Mouse (Mus musculus) heart, embryonic 14.5 days (tissue): ENCODE results near the gene Kmt2d. TPM values are rescaled to one million over a fixed set of nuclear protein-coding genes. Genes with fewer than 3 reads are reported as not detected.
"Not testable (repeated sequence)": the region's sequence is repeated elsewhere in the genome, so short reads cannot be mapped to it uniquely, and the experiment has no call there.

Experiments
- ATAC-seq: fragments of 200-750 bp; cut with Nextera tagmentation; 2 replicates; pipeline ENCODE4 v1.8.0; 2017; ENCODE audit warnings: low read depth, moderate TSS enrichment; ENCODE audit not compliant: insufficient number of reproducible peaks, insufficient read depth, low FRiP score
- H3K27ac ChIP-seq, 2 experiments: fragments of 200-500 bp in 1 of 2; fragments of 300-500 bp in 1 of 2; sonication (generic) in 1 of 2; replicated peaks in 1 of 2; 2 replicates each; pipeline ENCODE4 v1.5.1; 2012 to 2014; ENCODE audit warnings: low read depth in 2 of 2, low read length in 2 of 2, control low read depth in 1 of 2, mild to moderate bottlenecking in 1 of 2, mixed read lengths in 1 of 2; ENCODE audit not compliant: control insufficient read depth in 1 of 2, insufficient read depth in 1 of 2
- H3K27me3 ChIP-seq: fragments of 300-500 bp; sonication (generic); 2 replicates; pipeline ENCODE4 v1.6.1; 2014; ENCODE audit warnings: mild to moderate bottlenecking, low read length, control low read depth; ENCODE audit not compliant: control insufficient read depth, insufficient read depth
- H3K36me3 ChIP-seq: fragments of 300-500 bp; sonication (generic); 2 replicates; pipeline ENCODE4 v1.6.1; 2014; ENCODE audit warnings: mild to moderate bottlenecking, control low read depth, low read length, mixed read lengths; ENCODE audit not compliant: control insufficient read depth, insufficient read depth
- H3K4me1 ChIP-seq, 2 experiments: fragments of 200-500 bp in 1 of 2; fragments of 300-500 bp in 1 of 2; sonication (generic) in 1 of 2; 2 replicates each; pipeline ENCODE4 v1.6.1; 2012 to 2014; ENCODE audit warnings: low read length in 2 of 2, control low read depth in 1 of 2, mixed read lengths in 1 of 2; ENCODE audit not compliant: control insufficient read depth in 2 of 2, insufficient read depth in 2 of 2
- H3K4me2 ChIP-seq: fragments of 300-500 bp; sonication (generic); 2 replicates; pipeline ENCODE4 v1.6.1; 2014; ENCODE audit warnings: mild to moderate bottlenecking, low read length
- H3K4me3 ChIP-seq, 2 experiments: fragments of 200-500 bp in 1 of 2; fragments of 300-500 bp in 1 of 2; sonication (generic) in 1 of 2; 2 replicates each; pipeline ENCODE4 v1.5.1; 2012 to 2014; ENCODE audit warnings: low read length in 2 of 2, mild to moderate bottlenecking in 2 of 2, control low read depth in 1 of 2, low read depth in 1 of 2, moderate library complexity in 1 of 2; ENCODE audit not compliant: control insufficient read depth in 1 of 2, insufficient read depth in 1 of 2
- H3K9ac ChIP-seq: fragments of 300-500 bp; sonication (generic); 2 replicates; pipeline ENCODE4 v1.6.1; 2014; ENCODE audit warnings: mild to moderate bottlenecking, low read length
- H3K9me3 ChIP-seq: fragments of 300-500 bp; sonication (generic); 2 replicates; pipeline ENCODE4 v1.6.1; 2016; ENCODE audit warnings: low read length, control low read depth; ENCODE audit not compliant: control insufficient read depth
- WGBS: fragments of 180-500 bp; shearing (Covaris S2); extraction: QIAGEN DNeasy Blood & Tissue Kit; methylation state at CpG from one replicate; pipeline ENCODE4 v1.1.7; 2014; 5-methylcytosine and 5-hydroxymethylcytosine counted together
- polyA plus RNA-seq: library from polyadenylated mRNA; unstranded; fragments of >200 nt; fragmentation: Nextera tagmentation; extraction: Ambion mirVana; gene quantifications from 2 replicates; pipeline ENCODE4 v1.2.1, GENCODE M21; 2014

The Kmt2d gene
- 12.7 and 13.0 TPM in 2 replicates for polyA plus RNA-seq

GRCm38 (mm10) chr15:98871070-98871915 lies at the start of gene Kmt2d:
TSS of gene Kmt2d (minus strand) at chr15:98871204.
- no peaks in the 10 kb centered on the region for H3K9me3 ChIP-seq
- H3K4me3 ChIP-seq, result peak within 1 kb of the TSS; percentile 84 to 94
- H3K27me3 ChIP-seq, result no peaks in the 10 kb centered on the region
- H3K4me2 ChIP-seq, result peak within 1 kb of the TSS; percentile 93
- H3K36me3 ChIP-seq, result peaks cover 5% of the 10 kb centered on the region
- peak; percentile 58 for ATAC-seq
- peak within 1 kb of the TSS; percentile 98 for H3K9ac ChIP-seq
- WGBS, result under 1% methylated on average over 77 of the region's 94 CpGs
- H3K4me1 ChIP-seq, result peaks cover 15 to 36% of the 10 kb centered on the region in 2 experiments
- peak within 1 kb of the TSS; percentile 98 to 99 for H3K27ac ChIP-seq

- 18% methylated on average over 8 of the region's 8 CpGs for WGBS
- H3K4me1 ChIP-seq, result peaks cover 0 to 20% of the 10 kb centered on the region in 2 experiments
- H3K27ac ChIP-seq, result peak overlapping the region; percentile 48 to 81
- H3K4me2 ChIP-seq, result peak overlapping the region; percentile 70
- peak overlapping the region; percentile 71 to 92 for H3K4me3 ChIP-seq
- peaks cover 14% of the 10 kb centered on the region for H3K36me3 ChIP-seq
- H3K9ac ChIP-seq, result peak overlapping the region; percentile 73
- not testable (repeated sequence) for H3K27me3 ChIP-seq, H3K9me3 ChIP-seq, ATAC-seq
Measured at GRCm38 (mm10) chr15:98918499-98918895, 47.5 kb upstream of the Kmt2d start.

- peaks cover 21% of the 10 kb centered on the region for H3K36me3 ChIP-seq
- H3K9me3 ChIP-seq, result no peaks in the 10 kb centered on the region
- under 1% methylated on average over 79 of the region's 82 CpGs for WGBS
- peak within 1 kb of the TSS; percentile 94 for H3K4me2 ChIP-seq
- H3K4me3 ChIP-seq, result peak within 1 kb of the TSS; percentile 71 to 92
- ATAC-seq, result peak; percentile 99
- H3K9ac ChIP-seq, result peak within 1 kb of the TSS; percentile 89
- H3K27me3 ChIP-seq, result no peaks in the 10 kb centered on the region
- H3K27ac ChIP-seq, result peak within 1 kb of the TSS; percentile 89 to 97
- peaks cover 0 to 20% of the 10 kb centered on the region in 2 experiments for H3K4me1 ChIP-seq
Measured at GRCm38 (mm10) chr15:98917538-98918498, 46.8 kb upstream of the Kmt2d start, which contains the start of gene Lmbr1l. TSS of gene Lmbr1l (minus strand) at chr15:98918231.

- H3K4me2 ChIP-seq, result peak overlapping the region; percentile 94
- ATAC-seq, result no peak
- peaks cover 0 to 20% of the 10 kb centered on the region in 2 experiments for H3K4me1 ChIP-seq
- H3K9ac ChIP-seq, result peak overlapping the region; percentile 89
- H3K4me3 ChIP-seq, result peak overlapping the region; percentile 71 to 92
- H3K9me3 ChIP-seq, result no peaks in the 10 kb centered on the region
- H3K27me3 ChIP-seq, result no peaks in the 10 kb centered on the region
- under 1% methylated on average over 14 of the region's 14 CpGs for WGBS
- peak overlapping the region; percentile 89 to 97; a peak in 3 of 4 replicates for H3K27ac ChIP-seq
- H3K36me3 ChIP-seq, result peaks cover 28% of the 10 kb centered on the region
Measured at GRCm38 (mm10) chr15:98917091-98917490, 46.1 kb upstream of the Kmt2d start.

- Histone ChIP-seq H3K4me2 (peak overlapping the region; percentile 94), H3K9ac (0 out of 2 replicates have a peak overlapping the region, but pooled peaks have one; percentile 89), H3K9me3 (no peaks in the 10 kb centered on the region), H3K27ac (no peak overlapping the region), H3K4me1 (peaks cover 0 to 20% of the 10 kb centered on the region in 2 experiments), H3K4me3 (no peak overlapping the region), H3K36me3 (peaks cover 39% of the 10 kb centered on the region), H3K27me3 (no peaks in the 10 kb centered on the region)
- no peak for ATAC-seq
- WGBS, result 90% methylated on average over 4 of the region's 4 CpGs
Measured at GRCm38 (mm10) chr15:98916016-98916415, 45.0 kb upstream of the Kmt2d start.

GRCm38 (mm10) chr15:98914903-98915302 lies 43.9 kb upstream of the Kmt2d start:
- H3K27me3 ChIP-seq, result no peaks in the 10 kb centered on the region
- no peak overlapping the region for H3K4me3 ChIP-seq
- H3K4me2 ChIP-seq, result no peak overlapping the region
- H3K9me3 ChIP-seq, result no peaks in the 10 kb centered on the region
- no peak overlapping the region for H3K9ac ChIP-seq
- no peak overlapping the region for H3K27ac ChIP-seq
- peaks cover 49% of the 10 kb centered on the region for H3K36me3 ChIP-seq
- no peak for ATAC-seq
- peaks cover 0 to 20% of the 10 kb centered on the region in 2 experiments for H3K4me1 ChIP-seq
- 91% methylated on average over 6 of the region's 6 CpGs for WGBS

GRCm38 (mm10) chr15:98904692-98905091 lies 33.7 kb upstream of the Kmt2d start:
- Histone ChIP-seq H3K27ac (no peak overlapping the region), H3K36me3 (peaks cover 65% of the 10 kb centered on the region), H3K4me1 (no peaks in the 10 kb centered on the region), H3K9ac (no peak overlapping the region), H3K4me2 (no peak overlapping the region), H3K9me3 (no peaks in the 10 kb centered on the region), H3K4me3 (no peak overlapping the region), H3K27me3 (no peaks in the 10 kb centered on the region)
- WGBS, result 32% methylated on average over 10 of the region's 10 CpGs
- no peak for ATAC-seq
